Mouse (Mus musculus): ENCODE measurements at regions not wholly inside any gene's neighbourhood (a gene's known extent, or its start where the extent isn't known, plus 50 kb on each side); places are given as distances from the start of the nearest gene placed in this dataset.

DNA sequence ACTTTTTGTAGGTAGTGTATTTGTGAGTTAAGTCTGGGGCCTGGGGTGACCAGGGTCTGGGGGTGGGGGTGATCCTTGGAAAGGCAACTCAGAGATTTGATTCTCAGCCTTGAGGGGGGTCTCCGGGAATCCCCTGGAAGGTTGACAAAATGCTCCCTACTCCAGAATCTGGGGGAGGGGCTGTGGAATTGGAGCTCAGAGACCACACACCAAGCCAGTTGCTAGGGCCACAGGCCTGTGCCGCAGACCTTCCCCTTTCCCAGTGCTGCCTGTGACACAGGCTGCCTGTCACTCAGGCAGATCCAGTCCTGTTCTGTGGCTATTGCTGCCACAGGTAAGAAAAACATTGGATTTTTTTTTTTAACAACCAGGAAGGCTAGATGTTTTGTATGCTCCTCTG lies 89.0 kb upstream of the Ercc6l2 start:
- Histone ChIP-seq H3K4me2 (replicated peaks) (no peak overlapping the region), H3K4me1 (no peaks in the 10 kb centered on the region), H3K36me3 (no peaks in the 10 kb centered on the region), H3K9ac (replicated peaks) (no peak overlapping the region), H3K27ac (replicated peaks) (no peak overlapping the region), H3K4me3 (no peak overlapping the region), H3K9me3 (no peaks in the 10 kb centered on the region), H3K27me3 (no peaks in the 10 kb centered on the region)
- no peak for ATAC-seq (replicated peaks)
- 11% methylated on average over 2 of the region's 2 CpGs for WGBS

DNA sequence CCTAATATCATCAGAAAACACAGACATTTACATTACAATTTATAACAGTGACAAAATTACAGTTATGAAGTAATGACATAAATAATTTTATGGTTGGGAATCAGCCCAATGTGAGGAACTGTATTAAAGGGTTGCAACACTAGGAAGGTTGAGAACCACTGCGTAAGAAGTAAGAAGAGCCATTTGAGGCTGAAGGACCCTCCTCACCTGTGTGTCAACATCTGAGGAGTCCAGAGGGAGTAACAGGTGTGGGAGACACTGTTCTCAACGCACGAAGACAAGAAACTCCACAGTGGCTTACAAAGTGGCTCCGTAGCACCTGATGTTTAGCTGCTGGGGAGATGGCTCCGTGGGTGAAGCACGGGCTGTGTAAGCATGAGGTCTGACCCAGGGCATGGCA lies 88.5 kb upstream of the Ercc6l2 start:
- H3K4me3 ChIP-seq: no peak overlapping the region
- no peak overlapping the region for H3K27ac ChIP-seq (replicated peaks)
- no peaks in the 10 kb centered on the region for H3K4me1 ChIP-seq
- H3K9ac ChIP-seq (replicated peaks): no peak overlapping the region
- no peaks in the 10 kb centered on the region for H3K9me3 ChIP-seq
- no peak overlapping the region for H3K4me2 ChIP-seq (replicated peaks)
- no peak for ATAC-seq (replicated peaks)
- no peaks in the 10 kb centered on the region for H3K27me3 ChIP-seq
- WGBS: 94% methylated on average over 6 of the region's 6 CpGs
- H3K36me3 ChIP-seq: no peaks in the 10 kb centered on the region

- WGBS: 81% methylated on average over 5 of the region's 5 CpGs
- Histone ChIP-seq H3K4me2 (replicated peaks) (no peak overlapping the region), H3K27me3 (no peaks in the 10 kb centered on the region), H3K4me1 (no peaks in the 10 kb centered on the region), H3K36me3 (no peaks in the 10 kb centered on the region), H3K4me3 (no peak overlapping the region), H3K27ac (replicated peaks) (no peak overlapping the region), H3K9ac (replicated peaks) (no peak overlapping the region), H3K9me3 (no peaks in the 10 kb centered on the region)
- ATAC-seq (replicated peaks): no peak
These were observed 79.3 kb upstream of the Ercc6l2 start for GRCm38 (mm10) chr13:63735739-63736138.

DNA sequence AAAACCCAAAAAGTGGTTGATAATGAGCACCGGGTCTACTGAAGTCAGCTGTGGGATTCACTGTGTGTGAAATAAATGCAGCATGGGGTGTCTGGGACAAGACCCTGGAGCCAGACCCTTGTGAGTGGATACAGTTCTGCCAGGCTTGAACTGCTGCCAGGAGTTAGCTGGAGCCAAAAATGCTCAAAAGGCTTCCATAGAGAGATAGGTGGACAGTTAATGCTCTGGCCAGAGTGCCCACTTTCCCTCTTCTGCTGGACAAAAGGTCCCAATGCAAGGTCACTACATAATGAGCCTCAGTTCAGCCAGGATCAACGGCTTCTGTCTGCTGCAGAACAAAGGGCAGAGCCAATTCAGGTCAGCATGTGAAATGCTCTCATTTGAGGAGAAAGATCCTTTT lies 73.2 kb upstream of the Ercc6l2 start:
- Histone ChIP-seq H3K9ac (replicated peaks) (no peak overlapping the region), H3K9me3 (no peaks in the 10 kb centered on the region), H3K36me3 (no peaks in the 10 kb centered on the region), H3K4me3 (no peak overlapping the region), H3K27ac (replicated peaks) (no peak overlapping the region), H3K4me1 (no peaks in the 10 kb centered on the region), H3K4me2 (replicated peaks) (no peak overlapping the region), H3K27me3 (no peaks in the 10 kb centered on the region)
- ATAC-seq (replicated peaks): no peak
- WGBS: 39% methylated on average over 2 of the region's 2 CpGs

- Histone ChIP-seq H3K4me2 (replicated peaks) (no peak overlapping the region), H3K9ac (replicated peaks) (no peak overlapping the region), H3K4me1 (no peaks in the 10 kb centered on the region), H3K27ac (replicated peaks) (no peak overlapping the region), H3K36me3 (no peaks in the 10 kb centered on the region), H3K4me3 (no peak overlapping the region), H3K9me3 (no peaks in the 10 kb centered on the region), H3K27me3 (no peaks in the 10 kb centered on the region)
- no peak for ATAC-seq (replicated peaks)
- WGBS: 89% methylated on average over 2 of the region's 2 CpGs
These were observed 66.3 kb upstream of the Ercc6l2 start for GRCm38 (mm10) chr13:63748788-63749187.

DNA sequence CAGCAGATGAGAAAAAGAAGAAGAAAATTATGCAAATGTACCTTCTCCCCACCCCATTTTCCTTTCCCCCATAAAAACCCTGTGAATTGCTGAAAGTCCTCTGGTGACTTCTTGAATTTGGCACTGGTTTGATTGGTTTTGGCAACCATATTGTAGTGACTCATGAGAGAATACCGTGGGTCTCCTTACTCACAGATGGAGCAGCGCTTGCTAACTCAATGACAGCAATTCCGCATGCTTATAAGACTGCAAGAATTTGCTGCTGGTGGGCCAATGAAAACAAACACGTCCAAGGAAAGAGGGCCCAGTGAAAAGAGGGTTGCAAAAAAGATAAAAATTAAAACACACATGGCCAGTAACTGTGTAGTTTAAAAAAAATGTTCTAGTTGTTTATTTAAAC lies 65.0 kb upstream of the Ercc6l2 start:
- no peak overlapping the region for H3K27ac ChIP-seq (replicated peaks)
- 67% methylated on average over 4 of the region's 4 CpGs for WGBS
- no peaks in the 10 kb centered on the region for H3K9me3 ChIP-seq
- no peaks in the 10 kb centered on the region for H3K4me1 ChIP-seq
- no peaks in the 10 kb centered on the region for H3K36me3 ChIP-seq
- no peak for ATAC-seq (replicated peaks)
- H3K9ac ChIP-seq (replicated peaks): no peak overlapping the region
- no peak overlapping the region for H3K4me3 ChIP-seq
- no peak overlapping the region for H3K4me2 ChIP-seq (replicated peaks)
- no peaks in the 10 kb centered on the region for H3K27me3 ChIP-seq

DNA sequence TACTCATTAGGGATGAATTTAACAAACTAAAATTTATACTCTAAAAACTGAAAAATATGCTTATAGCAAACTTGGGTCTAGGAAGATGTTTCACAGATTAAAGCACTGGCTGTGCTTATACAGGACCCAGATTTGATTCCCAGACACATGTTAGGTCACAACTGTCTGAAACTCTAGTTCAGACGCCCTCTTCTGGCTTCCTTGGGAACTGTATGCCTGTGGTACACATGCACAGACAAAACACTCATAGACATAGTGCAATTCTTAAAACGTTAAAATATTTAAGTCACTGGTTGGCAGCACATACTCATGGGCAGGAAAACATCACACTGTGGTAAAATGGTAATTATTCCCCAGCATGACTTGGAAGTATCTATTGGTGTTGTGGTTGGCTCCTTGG lies 63.8 kb upstream of the Ercc6l2 start:
- no peak overlapping the region for H3K4me2 ChIP-seq (replicated peaks)
- 78% methylated on average over 2 of the region's 2 CpGs for WGBS
- no peak for ATAC-seq (replicated peaks)
- no peak overlapping the region for H3K27ac ChIP-seq (replicated peaks)
- no peaks in the 10 kb centered on the region for H3K36me3 ChIP-seq
- no peaks in the 10 kb centered on the region for H3K4me1 ChIP-seq
- H3K27me3 ChIP-seq: no peaks in the 10 kb centered on the region
- H3K4me3 ChIP-seq: no peak overlapping the region
- H3K9ac ChIP-seq (replicated peaks): no peak overlapping the region
- H3K9me3 ChIP-seq: no peaks in the 10 kb centered on the region

DNA sequence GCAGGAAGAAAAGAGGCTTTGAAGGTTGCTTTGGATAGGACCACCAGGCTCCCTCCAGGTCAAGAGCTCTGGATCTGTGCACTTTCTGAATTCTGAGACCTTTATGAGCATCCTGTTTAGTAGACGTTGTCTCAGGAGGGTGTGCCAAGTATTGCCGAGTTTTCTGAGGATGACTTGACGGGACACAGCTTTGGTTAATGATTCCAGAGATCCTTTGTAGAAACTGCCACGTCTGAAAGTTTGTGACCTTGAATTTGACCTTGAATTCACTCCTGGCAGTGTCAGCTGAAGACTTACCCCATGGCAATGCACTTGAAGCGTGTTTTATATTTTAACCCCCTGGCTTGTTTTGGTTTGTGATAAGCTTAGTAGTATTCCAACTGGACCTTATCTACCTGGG lies 58.0 kb upstream of the Ercc6l2 start:
- no peaks in the 10 kb centered on the region for H3K9me3 ChIP-seq
- no peak for ATAC-seq (replicated peaks)
- H3K4me3 ChIP-seq: no peak overlapping the region

DNA sequence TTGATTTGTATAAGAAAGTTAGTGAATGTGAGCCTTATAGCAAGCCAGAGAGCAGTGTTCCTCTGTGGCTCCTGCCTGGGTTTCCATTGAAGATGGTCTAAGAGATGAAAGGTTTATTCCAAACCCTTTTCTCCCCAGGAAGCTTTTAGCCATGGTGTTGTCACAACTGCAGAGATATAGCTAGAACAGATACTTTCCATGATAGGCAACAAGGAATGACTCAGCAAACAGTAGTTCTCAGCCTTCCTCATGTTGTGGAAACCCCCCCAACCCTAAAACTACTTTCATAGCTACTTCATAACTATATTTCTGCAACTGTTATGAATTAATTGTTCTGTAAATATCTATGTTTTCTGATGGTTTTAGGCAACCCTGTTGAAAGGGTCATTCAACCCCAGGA lies 53.5 kb upstream of the Ercc6l2 start:
- Histone ChIP-seq H3K4me1 (no peaks in the 10 kb centered on the region), H3K9ac (replicated peaks) (no peak overlapping the region), H3K27me3 (no peaks in the 10 kb centered on the region), H3K27ac (replicated peaks) (no peak overlapping the region), H3K36me3 (no peaks in the 10 kb centered on the region), H3K4me2 (replicated peaks) (no peak overlapping the region), H3K9me3 (no peaks in the 10 kb centered on the region), H3K4me3 (no peak overlapping the region)
- no peak for ATAC-seq (replicated peaks)

More for the DNA sequence above, 58.0 kb upstream of the Ercc6l2 start:
- WGBS: 82% methylated on average over 5 of the region's 5 CpGs
- no peaks in the 10 kb centered on the region for H3K4me1 ChIP-seq
- H3K36me3 ChIP-seq: no peaks in the 10 kb centered on the region
- H3K27ac ChIP-seq (replicated peaks): no peak overlapping the region
- no peak overlapping the region for H3K9ac ChIP-seq (replicated peaks)
- H3K4me2 ChIP-seq (replicated peaks): no peak overlapping the region
- H3K27me3 ChIP-seq: no peaks in the 10 kb centered on the region
